Mouse (Mus musculus) lung, adult 18-20 months (tissue): ENCODE results near the gene Dnase2a.
A peak's percentile ranks its signal among the peaks of the same experiment; 100 is the strongest.
"Not testable (repeated sequence)": the region's sequence is repeated elsewhere in the genome, so short reads cannot be mapped to it uniquely, and the experiment has no call there.

Source experiments
- DNase-seq, 2 experiments: peaks; one replicate each; pipeline ENCODE4 v3.0.0; 2022; ENCODE audit warnings: mixed read lengths in 2 of 2

The Dnase2a gene

DNA sequence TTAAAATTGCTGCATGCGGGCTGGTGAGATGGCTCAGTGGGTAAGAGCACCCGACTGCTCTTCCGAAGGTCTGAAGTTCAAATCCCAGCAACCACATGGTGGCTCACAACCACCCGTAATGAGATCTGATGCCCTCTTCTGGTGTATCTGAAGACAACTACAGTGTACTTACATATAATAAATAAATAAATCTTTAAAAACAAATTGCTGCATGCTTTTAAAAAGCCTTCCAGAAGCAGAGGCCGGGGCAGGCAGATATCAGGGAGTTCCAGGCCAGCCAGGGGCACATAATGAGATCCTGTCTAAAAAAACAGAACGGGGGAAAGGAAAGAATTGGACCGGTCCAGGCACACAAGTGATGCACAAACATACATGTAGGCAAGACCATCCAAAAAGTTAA, 381 bp upstream of the Dnase2a start:
- not testable (repeated sequence) for DNase-seq

DNA sequence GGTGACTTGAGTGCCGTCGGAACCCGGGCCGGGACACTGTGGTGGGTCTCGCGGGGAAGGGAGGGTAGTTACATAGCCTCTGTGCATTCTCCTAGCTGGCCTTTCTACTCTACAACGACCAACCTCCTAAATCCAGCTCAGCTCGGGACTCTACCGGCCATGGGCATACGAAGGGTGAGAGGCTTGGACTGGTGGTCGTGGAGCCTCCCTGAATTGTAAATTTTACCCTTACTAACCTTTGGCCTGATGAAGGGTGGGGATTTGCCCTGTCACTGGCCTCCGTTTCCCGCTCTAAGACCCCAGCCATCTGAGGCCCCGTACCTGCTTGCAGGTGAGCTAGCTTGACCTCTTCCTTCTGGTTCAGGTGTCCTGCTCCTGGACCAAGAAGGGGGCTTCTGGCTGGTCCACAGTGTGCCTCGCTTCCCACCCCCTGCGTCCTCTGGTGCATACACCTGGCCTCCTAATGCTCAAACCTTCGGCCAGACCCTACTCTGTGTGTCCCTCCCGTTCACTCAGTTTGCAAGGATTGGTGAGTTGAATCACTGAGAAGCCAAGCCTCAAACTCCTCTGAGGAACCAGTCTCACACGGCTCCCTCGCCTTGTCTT, 905 bp downstream of the Dnase2a start:
- no peak for DNase-seq

DNA sequence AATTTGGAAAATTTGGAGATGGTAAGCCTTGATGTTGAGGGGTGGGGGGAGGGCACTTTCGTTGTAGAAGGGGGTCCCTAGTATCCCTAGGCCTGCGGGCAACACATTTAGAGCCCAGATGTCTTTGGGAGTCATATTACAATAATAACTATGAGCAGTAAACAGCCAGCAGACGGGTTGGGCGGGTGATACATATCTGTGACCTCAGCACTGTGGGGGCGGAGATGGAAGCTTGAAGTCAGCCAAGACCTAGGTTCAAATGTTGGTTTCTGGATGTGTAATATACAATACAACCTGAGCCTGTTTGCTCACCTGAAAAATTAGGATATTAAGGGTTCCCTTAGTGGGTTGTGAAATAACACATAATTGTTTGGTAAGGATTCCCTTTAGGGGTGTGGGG, 1.6 kb downstream of the Dnase2a start:
- DNase-seq = no peak

DNA sequence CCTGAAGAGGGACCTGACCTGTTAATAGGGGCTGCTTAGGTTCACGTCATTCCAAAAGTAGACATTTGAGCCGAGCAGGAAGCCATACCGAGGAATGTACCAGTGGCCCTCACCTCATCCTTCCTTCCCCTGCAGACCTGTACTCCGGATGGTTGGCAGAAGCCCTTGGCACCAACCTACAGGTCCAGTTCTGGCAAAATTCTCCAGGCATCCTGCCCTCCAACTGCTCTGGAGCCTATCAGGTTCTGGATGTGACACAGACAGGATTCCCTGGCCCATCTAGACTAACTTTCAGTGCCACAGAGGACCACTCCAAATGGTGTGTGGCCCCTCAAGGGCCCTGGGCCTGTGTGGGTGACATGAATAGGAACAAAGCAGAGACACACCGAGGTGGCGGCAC, 2.2 kb downstream of the Dnase2a start:
- DNase-seq = no peak

DNA sequence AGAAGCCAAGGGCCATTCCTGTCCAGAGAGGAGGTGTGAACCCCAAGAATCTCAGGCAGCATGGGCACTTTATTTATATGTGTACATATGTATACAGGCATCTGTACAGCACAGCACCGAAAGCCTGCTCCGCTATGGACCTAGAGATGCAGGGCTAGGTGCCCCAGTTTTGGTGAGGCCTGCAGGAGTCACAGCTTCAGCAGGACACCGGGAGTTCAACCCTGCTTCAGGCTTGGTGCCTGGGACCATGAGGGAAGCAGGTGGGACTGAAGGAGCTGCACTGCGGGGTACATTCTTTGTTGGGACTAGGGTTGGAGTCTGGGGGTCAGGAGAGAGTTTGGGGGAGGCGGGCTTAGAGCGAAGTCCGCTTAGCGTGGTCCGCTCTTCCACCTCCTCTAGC, 3.5 kb downstream of the Dnase2a start:
- DNase-seq = no peak

DNA sequence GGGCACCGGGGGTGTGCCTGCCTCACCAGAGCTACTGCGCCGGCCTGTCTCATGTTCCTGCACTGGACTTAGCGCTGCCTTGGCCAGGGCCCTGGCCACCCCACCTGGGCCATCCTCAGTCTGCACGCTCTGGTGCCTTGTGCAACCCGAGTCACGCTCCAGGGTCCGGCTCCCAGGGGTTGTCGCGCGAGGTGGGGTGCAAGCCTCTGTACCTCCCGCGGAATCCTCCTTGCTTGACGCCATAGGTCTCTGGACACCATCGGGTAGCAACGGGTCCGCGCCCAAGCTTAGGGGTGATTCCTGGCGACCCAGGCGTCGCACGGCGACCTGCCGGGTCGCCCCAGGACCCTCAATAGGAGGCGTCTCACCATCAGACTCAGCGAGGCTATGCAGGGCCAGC, 4.0 kb downstream of the Dnase2a start:
- no peak for DNase-seq

DNA sequence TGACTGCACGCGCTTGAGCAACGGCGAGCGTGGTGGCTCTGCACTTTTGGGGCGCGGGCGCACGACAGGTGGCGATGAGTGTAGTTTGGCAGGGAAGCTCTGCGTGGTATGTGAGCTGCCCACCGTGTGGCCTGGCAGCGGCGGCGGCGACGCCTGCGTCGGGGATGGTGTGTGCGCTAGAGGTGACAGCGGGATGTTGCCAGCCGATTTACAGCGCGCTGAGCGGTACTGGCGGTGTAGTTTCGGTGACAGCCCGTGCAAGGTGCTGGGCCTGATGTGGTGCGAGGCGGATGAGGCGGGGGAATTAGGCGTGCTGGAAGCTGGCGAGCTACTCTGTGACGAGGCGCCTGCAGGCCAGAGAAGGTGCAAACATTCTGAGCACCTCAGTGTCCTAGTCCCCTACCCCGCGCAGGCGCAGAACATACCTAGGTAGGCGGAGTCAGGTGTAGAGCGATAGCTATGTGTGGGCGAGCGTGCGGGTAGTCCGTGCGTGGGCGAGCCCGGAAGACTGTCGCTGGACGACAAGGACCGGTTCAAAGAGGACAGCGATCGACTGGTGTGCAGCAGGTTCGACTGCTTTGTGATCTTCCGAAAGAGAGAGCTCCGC, 4.6 kb downstream of the Dnase2a start:
- DNase-seq = peak; percentile 87 to 89

DNA sequence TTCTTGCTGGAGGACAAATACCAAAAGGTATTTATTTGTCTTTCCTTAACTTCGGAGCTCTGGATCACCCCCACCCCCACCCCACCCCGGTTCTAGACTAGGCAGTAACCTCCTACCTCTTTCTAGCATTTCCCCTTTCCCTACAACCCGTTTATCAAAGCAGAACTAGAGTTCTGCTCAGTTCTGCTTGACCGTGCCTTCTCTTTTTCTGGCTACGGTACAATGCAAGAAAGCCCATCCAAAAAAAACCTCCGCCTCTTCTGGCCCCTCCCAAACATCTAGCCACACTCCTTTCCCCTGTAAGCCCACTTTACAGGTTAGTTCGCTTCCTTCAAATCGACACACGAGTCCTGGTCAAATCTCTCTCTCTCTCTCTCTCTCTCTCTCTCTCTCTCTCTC, 5.1 kb downstream of the Dnase2a start:
- no peak for DNase-seq

DNA sequence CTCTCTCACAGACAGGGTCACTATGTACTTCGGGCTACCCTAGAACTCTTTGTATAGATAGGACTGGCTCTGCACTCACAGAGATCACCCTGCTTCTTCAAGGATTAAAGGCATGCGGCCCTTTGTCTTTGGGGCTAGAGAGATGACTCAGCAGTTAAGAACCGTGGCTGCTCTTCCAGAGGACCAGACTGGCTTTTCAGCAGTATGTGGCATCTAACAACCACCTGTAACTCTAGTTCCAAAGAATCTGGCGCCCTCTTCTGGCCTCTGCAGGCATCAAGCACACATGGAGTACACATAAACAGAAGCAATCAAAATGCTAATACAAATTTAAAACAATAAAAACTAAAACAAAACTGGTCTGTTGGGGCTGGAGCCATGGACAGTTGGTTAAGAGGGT, 5.6 kb downstream of the Dnase2a start:
- DNase-seq = peak in 1 of 2 experiments; percentile 44

DNA sequence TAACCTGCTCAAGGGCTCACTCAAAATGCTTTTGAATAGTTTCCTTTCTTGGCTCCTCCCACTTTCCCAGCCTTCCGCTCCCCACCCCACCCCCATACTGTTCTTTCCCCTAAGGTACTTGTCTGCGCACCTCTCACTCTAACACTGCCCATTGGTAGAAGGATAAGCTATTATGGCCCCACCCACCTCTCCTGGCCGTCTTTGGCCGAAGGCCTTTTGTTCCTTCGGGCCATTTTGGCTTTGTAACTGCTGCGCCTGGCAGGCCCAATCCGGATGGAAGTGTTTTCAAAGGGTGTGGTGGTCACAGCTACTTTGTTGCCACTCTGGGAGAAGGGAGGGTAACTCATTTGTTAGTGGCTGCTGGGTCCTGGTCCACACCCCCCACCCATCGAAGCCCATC, 6.9 kb downstream of the Dnase2a start:
- DNase-seq = peak; percentile 54 to 67

DNA sequence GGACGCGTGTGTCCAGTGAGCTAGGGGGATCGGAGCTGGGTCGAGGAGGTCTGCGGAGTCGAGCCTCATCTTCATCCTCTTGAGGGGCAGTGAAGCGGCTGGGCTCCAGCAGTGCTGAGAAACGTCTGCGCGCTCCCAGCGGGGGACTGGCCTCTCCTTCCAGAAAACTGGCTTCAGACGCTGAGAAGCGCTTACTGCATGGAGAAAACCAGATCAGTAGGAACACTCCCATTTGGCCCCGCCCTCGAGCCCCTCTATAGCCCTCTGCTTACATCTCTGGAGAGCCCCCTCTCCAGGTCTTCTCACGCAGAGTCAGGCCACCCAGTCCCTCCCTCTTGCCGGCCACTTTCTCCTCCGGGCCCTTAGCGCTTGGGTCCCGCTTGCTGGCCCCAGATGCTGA, 9.4 kb downstream of the Dnase2a start:
- DNase-seq = no peak

DNA sequence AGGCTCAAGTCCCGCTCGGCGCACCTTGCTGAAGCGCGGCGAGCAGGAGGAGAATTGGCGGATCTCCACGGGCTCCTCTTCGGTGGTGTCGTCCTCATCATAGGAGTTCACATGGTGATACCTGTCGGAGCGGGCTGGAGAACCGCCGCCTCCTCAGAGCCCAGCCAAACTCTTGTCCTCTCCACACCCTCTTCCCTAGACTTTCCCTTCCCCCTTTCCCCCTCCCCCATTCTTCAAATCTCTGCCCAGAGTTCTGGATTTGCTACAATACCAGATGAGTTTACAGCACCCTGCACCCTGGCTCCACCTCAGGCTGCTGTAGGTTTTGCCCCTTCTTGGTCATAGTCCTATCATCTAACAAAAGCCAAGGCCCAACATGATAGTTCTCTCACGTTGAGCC, 10.3 kb downstream of the Dnase2a start:
- DNase-seq = no peak

DNA sequence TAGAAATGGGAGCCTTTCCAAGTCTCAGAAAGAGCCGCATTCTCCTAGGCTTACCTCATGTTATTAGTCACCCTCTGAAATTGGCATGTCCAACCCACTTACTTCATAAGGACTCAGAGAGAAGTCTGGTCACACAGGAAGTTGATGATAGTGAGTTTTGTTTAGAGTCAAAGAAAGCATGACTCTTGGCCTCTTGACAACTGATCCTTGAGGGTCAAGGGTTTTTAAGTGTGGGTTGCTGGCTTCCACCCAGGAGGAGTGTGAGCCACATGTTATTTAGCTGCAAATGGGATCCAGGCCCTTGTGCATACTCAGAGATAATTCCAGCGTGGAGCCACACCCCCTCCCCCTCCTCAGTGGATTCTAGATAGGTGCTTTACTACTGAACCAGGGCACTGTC, 13.2 kb downstream of the Dnase2a start:
- peak; percentile 86 to 89 for DNase-seq

DNA sequence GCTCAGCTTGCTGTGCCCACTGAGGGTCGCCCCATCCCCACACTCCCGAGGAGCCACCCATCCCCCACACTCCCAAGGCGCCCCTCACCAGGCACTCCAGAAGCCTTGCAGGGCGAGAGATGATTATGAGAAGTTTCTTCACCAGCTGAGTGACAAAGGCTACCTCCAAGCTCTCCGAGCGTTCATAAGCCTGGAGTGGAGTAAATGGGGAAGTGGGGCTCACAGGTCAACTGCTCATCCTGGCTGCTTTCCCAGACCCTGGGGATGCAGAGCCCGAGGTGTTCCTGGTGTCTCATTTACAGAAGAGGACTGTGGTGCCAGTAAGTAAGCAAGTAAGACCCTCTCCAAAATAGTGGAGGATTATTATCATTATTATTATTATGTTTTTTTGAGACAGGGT, 17.2 kb downstream of the Dnase2a start:
- DNase-seq = no peak

DNA sequence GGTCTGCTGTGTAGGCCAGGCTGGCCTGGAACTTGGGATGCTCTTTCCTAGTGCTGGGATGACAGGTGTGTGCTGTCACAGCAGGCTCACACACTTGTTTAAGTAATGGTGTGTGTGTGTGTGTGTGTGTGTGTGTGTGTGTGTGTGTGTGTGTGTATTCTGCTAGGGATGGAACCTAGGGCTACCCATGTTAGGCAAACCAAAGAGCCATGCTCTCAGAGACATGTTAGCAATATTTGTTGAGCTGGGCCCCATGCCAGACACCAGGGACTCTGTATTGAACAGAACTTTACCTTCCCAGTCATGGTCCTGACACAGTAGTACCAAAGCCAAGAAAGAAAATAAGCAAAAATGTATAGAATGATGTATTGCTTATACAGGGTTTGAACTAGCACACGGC, 19.2 kb downstream of the Dnase2a start:
- DNase-seq = no peak

DNA sequence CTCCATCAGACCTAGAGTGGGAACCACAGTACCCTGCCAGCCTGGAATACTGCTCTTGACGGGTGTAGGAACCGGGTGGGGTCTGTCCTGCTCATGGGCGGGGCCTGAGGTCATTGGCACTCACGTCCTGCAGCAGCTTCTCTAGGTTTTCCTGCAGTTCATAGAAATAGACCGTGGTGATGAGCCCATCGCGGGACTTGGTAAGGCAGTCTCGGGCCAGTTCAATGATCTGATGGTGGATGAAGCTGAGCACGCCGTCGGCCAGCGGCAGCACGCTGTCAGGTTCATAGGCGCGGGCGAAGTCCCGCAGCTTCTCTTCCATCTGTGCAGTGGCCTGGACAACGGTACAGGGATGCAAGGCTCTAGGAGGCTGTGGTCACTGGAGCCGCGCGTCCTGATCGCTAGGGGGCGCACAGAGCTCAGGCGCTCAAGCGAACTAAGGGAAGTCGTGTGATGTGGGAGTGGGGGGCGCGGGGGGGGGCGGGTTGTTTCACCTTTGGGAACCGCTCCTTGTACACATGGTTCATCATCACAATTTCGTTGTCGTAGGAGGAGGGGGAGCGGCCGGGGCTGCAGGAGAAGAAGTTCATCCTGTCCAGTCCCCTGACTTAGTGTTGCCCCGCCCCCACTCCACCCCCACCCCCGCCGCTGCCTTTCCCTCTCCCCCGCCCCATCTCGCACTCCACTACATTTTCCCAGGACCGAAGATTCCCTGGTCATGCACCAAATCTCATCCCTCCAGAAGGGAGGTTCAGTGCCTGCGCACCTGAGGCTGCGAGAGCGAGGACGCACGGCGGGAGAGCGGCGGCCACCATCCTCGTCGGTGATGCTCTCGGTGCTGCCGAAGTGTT, 20.3 kb downstream of the Dnase2a start:
- peak; percentile 57 to 63 for DNase-seq

DNA sequence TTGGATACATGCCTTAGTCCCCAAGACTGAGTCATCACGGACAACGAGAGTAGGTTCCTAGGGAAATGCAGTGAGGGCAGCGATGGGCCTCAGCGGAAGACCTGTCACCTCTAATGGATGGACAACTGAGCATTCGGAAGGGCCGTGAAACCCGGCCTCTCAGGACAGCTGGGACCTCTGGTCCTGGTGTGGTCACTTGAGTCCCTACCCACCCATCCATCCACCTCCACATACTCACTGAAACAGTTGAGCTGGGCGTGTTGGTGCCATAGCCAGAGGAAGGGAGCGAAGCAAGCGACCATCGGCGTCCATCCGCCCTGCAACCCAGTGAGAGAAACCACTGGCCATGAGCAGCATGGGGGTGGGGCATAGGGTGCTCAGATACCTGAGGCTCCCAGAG, 22.2 kb downstream of the Dnase2a start:
- DNase-seq = no peak

DNA sequence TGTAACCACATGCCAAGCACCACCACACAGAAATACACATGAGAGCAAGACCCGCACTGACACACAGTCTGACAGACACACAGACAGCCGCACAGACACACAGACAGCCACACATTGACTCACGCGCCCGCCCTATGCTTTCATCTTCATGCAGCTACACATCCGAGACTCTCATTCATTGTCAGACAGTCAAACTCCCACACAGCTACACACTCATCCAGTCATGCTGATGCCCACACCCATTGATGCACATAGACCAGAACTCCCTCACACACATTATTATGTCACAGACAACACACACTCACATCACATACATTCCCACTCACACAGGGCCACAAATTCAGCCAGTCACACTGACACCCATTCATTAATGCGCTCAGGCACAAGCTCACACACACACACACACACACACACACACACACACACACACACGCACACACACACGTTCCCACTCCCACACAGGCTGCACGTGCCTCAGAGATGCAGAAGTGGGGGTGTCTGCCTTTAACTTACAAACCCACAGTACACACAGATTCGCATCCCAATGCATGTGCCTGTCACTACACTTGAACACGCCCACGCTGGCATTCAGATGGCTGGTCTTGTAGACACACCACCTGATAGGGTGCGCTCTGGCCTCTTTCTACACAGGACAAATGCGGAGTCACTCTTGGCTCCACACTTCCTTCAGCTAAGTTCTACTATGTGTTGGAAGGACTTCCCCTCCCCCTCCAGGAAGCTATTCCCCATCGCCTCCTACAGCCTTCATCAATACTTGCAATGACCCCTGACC, 25.6 kb downstream of the Dnase2a start:
- DNase-seq = no peak

DNA sequence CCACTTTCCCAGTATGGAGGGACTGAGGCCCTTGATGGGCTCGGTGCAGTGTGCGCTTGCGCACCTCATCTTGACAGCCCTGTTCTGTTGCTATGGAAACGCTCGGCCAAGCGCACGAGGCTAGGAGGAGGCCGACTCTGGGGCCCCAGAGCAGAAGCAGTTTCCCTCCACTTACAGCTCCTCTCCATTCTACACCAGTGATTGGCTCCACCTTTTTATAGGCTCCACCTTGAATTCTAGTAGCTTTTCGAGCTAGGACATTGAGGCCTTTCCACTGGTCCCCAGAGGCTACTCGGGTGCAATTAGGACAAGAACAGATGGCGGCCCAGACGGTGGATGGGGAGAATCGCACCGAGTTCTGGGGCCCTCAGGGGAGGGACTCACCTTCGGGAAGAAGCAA, 26.5 kb downstream of the Dnase2a start:
- DNase-seq = no peak

DNA sequence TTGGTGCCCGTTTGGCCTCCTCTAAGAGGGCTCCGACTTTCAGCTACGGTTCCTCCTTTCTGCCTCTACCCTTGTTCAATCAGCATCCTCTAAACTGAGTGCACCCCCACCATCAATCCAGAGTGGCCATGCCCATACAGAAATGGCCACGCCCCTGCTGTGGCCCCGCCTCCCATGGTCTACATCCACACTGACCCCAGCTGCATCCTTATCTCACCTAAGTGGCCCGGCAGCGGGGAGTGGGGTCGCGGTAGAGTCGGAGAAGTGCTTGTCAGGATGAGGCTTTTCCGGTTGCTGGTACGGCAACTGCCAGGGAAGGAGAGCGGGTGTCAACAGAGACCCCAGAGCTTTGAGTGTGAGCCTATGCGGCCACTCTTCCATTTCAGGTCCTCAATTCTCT, 27.1 kb downstream of the Dnase2a start:
- no peak for DNase-seq

DNA sequence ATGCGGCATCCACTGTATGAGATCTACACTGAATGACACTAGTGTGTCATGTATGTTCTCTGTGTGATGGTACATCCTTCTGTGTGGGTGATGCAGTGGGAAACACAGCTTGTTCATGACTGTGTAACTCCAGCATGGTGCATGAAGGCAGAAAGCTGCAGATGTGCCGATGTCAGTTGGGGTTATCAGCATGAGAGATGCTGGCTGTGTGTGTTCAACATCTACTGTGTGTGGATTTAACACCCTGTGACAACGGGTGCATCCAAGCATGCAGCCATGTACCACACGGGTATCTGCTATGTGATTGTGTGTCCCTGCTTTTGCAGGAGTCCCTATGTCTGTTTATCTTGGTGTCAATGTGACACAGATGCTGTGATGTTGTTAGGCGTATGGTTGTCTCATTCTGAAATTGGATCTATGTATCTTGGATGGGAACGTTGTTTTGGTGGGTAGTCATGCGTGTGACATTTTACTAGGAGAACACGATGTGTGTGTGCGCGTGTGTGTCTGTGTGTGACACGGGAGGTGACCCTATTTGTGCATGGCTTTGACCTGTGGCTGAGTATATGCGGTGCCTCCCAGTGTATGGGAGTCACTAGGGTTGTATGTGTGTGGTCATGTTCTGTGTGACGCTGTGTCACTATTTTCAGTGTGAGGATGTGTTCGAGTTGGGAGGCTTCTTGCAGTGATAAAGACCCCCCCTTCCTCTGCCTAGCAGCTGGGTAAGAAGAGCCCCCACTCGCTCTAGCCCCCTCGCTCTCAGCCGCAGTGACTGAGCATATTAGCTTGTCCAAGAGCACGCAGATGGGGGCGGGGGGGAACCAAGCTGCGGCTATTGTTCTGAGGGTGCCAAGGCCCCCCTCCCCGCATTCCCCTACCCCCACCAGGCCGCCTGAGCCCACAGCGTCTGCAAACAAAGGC, 27.9 kb downstream of the Dnase2a start:
- no peak for DNase-seq

DNA sequence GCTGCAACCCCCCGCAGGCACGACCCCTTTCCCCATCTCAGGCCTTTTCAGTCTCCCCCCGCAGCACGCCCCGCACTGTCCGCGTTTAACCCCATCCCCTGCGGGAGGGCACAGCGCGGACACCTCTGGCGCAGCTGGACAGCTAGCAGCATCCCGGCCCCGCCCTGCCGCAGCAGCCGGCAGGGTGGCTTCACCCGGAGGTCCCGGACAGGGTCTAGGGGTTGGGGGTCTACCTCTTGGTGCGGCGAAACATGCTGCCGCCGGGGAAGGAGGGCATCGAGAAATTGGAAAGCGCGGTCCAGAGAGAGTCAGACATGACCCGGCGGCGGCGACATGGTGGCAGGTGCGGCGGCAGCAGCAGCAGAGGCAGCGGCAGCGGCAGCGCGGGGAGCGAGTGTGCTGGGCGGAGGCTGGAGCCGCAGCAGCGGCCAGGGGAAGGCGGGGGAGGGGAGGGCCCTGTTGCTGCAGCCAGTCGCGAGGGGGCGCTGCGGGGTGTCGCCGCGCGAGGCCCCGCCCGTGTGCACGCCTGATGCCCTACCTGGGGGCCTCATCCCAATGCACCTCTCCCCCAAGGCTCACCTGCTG, 28.7 kb downstream of the Dnase2a start, which contains the start of gene Mast1:
TSS of gene Mast1 (minus strand) at position 398 of the 585 bp plus-strand sequence.
- DNase-seq = peak; percentile 34 to 43
